Mouse (Mus musculus): ENCODE measurements at regions not wholly inside any gene's neighbourhood (a gene's known extent, or its start where the extent isn't known, plus 50 kb on each side); places are given as distances from the start of the nearest gene placed in this dataset.

DNA sequence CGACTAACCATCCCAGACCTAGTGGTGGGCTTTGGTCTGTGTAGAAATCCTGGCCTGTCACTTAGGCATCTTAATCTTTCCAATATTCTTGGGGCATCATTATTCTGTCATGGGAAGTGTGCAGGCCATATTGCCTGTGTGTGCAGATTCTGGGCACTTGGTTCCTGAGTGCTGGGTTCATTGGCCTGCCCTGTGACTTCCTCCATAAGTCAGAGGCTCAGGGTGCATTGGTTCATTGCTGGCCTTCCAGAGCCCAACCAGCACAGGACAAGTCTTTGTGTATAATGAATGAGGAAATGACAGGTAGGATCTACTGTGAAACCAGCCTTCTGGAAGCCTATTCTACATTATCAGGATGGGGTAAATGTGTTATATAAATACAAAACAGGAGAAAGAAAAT is 270.6 kb upstream of the Id2 start:
- no peaks in the 10 kb centered on the region for H3K36me3 ChIP-seq (ENCODE audit: control insufficient read depth, insufficient read depth, low read length, poor library complexity, severe bottlenecking)
- H3K9ac ChIP-seq (ENCODE audit: insufficient read depth, low read depth, low read length, poor library complexity, severe bottlenecking), result no peak overlapping the region
- in situ Hi-C loops (cut with MboI; ENCODE audit: low sequenced_read_pairs in 2 of 2, unreplicated experiment in 2 of 2), result no loop called here
- DNase-seq (ENCODE audit: low read depth, low spot score), result no peak
- TF ChIP-seq ZC3H11A (IDR thresholded peaks at IDR 0.05; ENCODE audit: borderline replicate concordance, low read depth, low read length) (no peak), CHD2 (IDR thresholded peaks at IDR 0.05; ENCODE audit: low read depth, low read length) (no peak), MAFK (IDR thresholded peaks at IDR 0.05; ENCODE audit: insufficient read depth, low read depth, low read length) (no peak), HCFC1 (IDR thresholded peaks at IDR 0.05; ENCODE audit: borderline replicate concordance, insufficient read depth, low read length) (no peak), ZNF384 (IDR thresholded peaks at IDR 0.05; ENCODE audit: low read depth, low read length) (no peak)
- no peak overlapping the region for H3K27ac ChIP-seq (ENCODE audit: insufficient read depth, low read depth, low read length, poor library complexity, severe bottlenecking)
- no peak overlapping the region for H3K4me3 ChIP-seq (ENCODE audit: insufficient read depth in 1 of 2, low read depth in 1 of 2, low read length in 2 of 2, poor library complexity in 1 of 2, severe bottlenecking in 1 of 2)
- no peaks in the 10 kb centered on the region for H3K4me1 ChIP-seq (ENCODE audit: control insufficient read depth in 2 of 2, insufficient read depth in 2 of 2, low read length in 2 of 2, poor library complexity in 1 of 2)
- no peaks in the 10 kb centered on the region for H3K9me3 ChIP-seq (ENCODE audit: control insufficient read depth, insufficient read depth, low read depth, low read length)

DNA sequence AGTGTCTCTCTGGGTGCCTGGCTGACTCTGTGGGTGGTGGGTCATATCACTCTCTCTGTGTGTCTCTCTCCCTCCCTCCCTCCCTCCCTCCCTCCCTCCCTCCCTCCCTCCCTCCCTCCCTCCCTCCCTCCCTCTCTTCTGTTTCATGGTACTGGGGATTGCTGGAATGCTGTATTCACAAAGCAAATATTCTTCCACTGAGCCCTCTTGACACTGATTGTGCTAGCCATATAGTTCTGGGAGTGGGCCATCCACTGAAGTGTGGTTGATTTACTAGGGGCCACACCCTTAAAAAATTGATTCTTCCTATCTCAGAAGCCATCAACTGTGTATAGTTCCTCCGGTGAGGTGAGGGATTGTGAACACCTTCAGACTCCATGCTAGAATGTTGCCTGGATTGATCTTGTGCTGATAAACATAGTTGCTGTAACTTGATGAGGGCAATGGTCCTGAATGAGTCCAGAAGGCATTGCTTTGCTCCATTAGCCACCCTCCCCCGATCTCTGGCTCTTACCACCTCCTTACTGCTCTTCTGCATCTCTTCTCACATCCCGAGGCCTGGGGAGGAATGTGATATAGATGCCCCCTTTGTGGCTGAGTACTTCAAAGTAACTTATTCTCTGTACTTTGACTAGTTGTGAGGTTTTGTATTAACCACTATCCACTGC is 268.8 kb upstream of the Id2 start:
- Histone ChIP-seq H3K9me3 (ENCODE audit: control insufficient read depth, insufficient read depth, low read depth, low read length) (no peaks in the 10 kb centered on the region), H3K4me1 (ENCODE audit: control insufficient read depth in 2 of 2, insufficient read depth in 2 of 2, low read length in 2 of 2, poor library complexity in 1 of 2) (no peaks in the 10 kb centered on the region), H3K27ac (ENCODE audit: insufficient read depth, low read depth, low read length, poor library complexity, severe bottlenecking) (no peak overlapping the region), H3K4me3 (ENCODE audit: insufficient read depth in 1 of 2, low read depth in 1 of 2, low read length in 2 of 2, poor library complexity in 1 of 2, severe bottlenecking in 1 of 2) (no peak overlapping the region), H3K9ac (ENCODE audit: insufficient read depth, low read depth, low read length, poor library complexity, severe bottlenecking) (no peak overlapping the region), H3K36me3 (ENCODE audit: control insufficient read depth, insufficient read depth, low read length, poor library complexity, severe bottlenecking) (no peaks in the 10 kb centered on the region)
- DNase-seq (ENCODE audit: low read depth, low spot score), result no peak
- in situ Hi-C loops (cut with MboI; ENCODE audit: low sequenced_read_pairs in 2 of 2, unreplicated experiment in 2 of 2), result no loop called here
- TF ChIP-seq ZNF384 (IDR thresholded peaks at IDR 0.05; ENCODE audit: low read depth, low read length) (no peak), HCFC1 (IDR thresholded peaks at IDR 0.05; ENCODE audit: borderline replicate concordance, insufficient read depth, low read length) (no peak), ZC3H11A (IDR thresholded peaks at IDR 0.05; ENCODE audit: borderline replicate concordance, low read depth, low read length) (no peak), MAFK (IDR thresholded peaks at IDR 0.05; ENCODE audit: insufficient read depth, low read depth, low read length) (no peak), CHD2 (IDR thresholded peaks at IDR 0.05; ENCODE audit: low read depth, low read length) (no peak)

DNA sequence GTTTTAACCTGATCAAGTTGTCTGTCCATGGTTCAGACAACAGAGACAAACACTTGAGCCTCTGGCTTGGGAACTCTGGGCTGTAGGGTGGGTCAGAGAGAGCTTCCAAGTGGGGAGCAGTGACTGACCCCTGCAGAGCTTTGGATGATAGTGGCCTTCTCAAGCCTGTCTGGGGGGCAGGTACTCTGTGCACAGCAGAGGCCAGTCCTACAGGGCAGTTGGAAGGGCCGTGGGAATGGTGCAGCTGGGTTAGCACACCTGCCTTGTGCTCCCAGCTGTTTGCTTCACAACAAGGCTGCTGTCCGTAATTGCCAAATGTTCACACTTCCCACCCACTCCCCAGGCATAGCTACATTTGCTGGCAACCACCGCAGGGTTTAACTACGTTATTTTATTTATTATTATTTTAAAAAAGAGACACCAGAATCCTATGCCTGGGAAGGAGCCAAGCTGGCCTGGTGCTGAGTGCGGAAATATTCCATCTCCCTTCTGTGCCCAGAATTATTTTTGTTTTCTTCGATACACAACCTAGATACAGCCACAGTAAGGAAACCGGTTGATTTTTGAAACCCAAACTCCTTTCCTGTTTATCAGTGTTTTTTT is 268.1 kb upstream of the Id2 start:
- no peaks in the 10 kb centered on the region for H3K9me3 ChIP-seq (ENCODE audit: control insufficient read depth, insufficient read depth, low read depth, low read length)
- DNase-seq (ENCODE audit: low read depth, low spot score), result no peak
- H3K4me3 ChIP-seq (ENCODE audit: insufficient read depth in 1 of 2, low read depth in 1 of 2, low read length in 2 of 2, poor library complexity in 1 of 2, severe bottlenecking in 1 of 2), result no peak overlapping the region
- TF ChIP-seq HCFC1 (IDR thresholded peaks at IDR 0.05; ENCODE audit: borderline replicate concordance, insufficient read depth, low read length), result no peak
- no peak for TF ChIP-seq CHD2 (IDR thresholded peaks at IDR 0.05; ENCODE audit: low read depth, low read length)
- TF ChIP-seq ZC3H11A (IDR thresholded peaks at IDR 0.05; ENCODE audit: borderline replicate concordance, low read depth, low read length), result no peak
- TF ChIP-seq MAFK (IDR thresholded peaks at IDR 0.05; ENCODE audit: insufficient read depth, low read depth, low read length), result no peak
- TF ChIP-seq ZNF384 (IDR thresholded peaks at IDR 0.05; ENCODE audit: low read depth, low read length), result no peak
- no peaks in the 10 kb centered on the region for H3K36me3 ChIP-seq (ENCODE audit: control insufficient read depth, insufficient read depth, low read length, poor library complexity, severe bottlenecking)
- no peak overlapping the region for H3K9ac ChIP-seq (ENCODE audit: insufficient read depth, low read depth, low read length, poor library complexity, severe bottlenecking)
- H3K4me1 ChIP-seq (ENCODE audit: control insufficient read depth in 2 of 2, insufficient read depth in 2 of 2, low read length in 2 of 2, poor library complexity in 1 of 2), result no peaks in the 10 kb centered on the region
- H3K27ac ChIP-seq (ENCODE audit: insufficient read depth, low read depth, low read length, poor library complexity, severe bottlenecking), result no peak overlapping the region
- in situ Hi-C loops (cut with MboI; ENCODE audit: low sequenced_read_pairs in 2 of 2, unreplicated experiment in 2 of 2), result no loop called here

DNA sequence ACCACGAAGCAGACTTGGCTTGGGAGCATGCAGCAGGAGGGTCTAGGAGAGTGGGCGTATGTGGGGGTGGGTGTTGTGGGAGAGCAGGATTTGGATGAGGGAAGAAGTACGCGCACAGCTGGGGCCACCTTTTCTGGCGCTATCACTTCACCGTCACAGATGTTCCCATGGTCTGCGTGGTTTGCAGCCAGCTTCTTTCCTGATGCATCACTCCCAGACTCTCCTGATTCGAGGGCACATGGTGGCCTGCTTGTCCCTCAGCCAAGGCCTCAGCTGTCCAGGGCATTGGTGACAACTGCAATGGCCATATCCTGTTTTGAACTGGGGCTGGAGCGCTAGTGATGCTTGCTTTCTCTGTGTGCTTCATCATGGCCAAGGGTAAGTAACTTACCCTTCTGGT is 266.9 kb upstream of the Id2 start:
- no peak for DNase-seq (ENCODE audit: low read depth, low spot score)
- in situ Hi-C loops (cut with MboI; ENCODE audit: low sequenced_read_pairs in 2 of 2, unreplicated experiment in 2 of 2), result no loop called here
- Histone ChIP-seq H3K36me3 (ENCODE audit: control insufficient read depth, insufficient read depth, low read length, poor library complexity, severe bottlenecking) (no peaks in the 10 kb centered on the region), H3K27ac (ENCODE audit: insufficient read depth, low read depth, low read length, poor library complexity, severe bottlenecking) (no peak overlapping the region), H3K9ac (ENCODE audit: insufficient read depth, low read depth, low read length, poor library complexity, severe bottlenecking) (no peak overlapping the region), H3K4me3 (ENCODE audit: insufficient read depth in 1 of 2, low read depth in 1 of 2, low read length in 2 of 2, poor library complexity in 1 of 2, severe bottlenecking in 1 of 2) (no peak overlapping the region), H3K4me1 (ENCODE audit: control insufficient read depth in 2 of 2, insufficient read depth in 2 of 2, low read length in 2 of 2, poor library complexity in 1 of 2) (no peaks in the 10 kb centered on the region), H3K9me3 (ENCODE audit: control insufficient read depth, insufficient read depth, low read depth, low read length) (no peaks in the 10 kb centered on the region)
- no peak for TF ChIP-seq ZC3H11A (IDR thresholded peaks at IDR 0.05; ENCODE audit: borderline replicate concordance, low read depth, low read length)
- no peak for TF ChIP-seq HCFC1 (IDR thresholded peaks at IDR 0.05; ENCODE audit: borderline replicate concordance, insufficient read depth, low read length)
- no peak for TF ChIP-seq CHD2 (IDR thresholded peaks at IDR 0.05; ENCODE audit: low read depth, low read length)
- TF ChIP-seq ZNF384 (IDR thresholded peaks at IDR 0.05; ENCODE audit: low read depth, low read length), result no peak
- no peak for TF ChIP-seq MAFK (IDR thresholded peaks at IDR 0.05; ENCODE audit: insufficient read depth, low read depth, low read length)
